Mouse (Mus musculus): ENCODE measurements around the gene Kcnf1. TPM values are rescaled to one million over a fixed set of nuclear protein-coding genes. Genes with fewer than 3 reads are reported as not detected.

Gene Kcnf1
- polyA plus RNA-seq, 1 experiment from 2014 or later = 0.66 TPM

- H3K9ac ChIP-seq (ENCODE audit: low read length) = no peak overlapping the region
- no peak overlapping the region for H3K4me3 ChIP-seq (ENCODE audit: low read depth, low read length)
- peaks cover 5% of the 10 kb centered on the region; the same call in 1 of the 2 replicates for H3K4me1 ChIP-seq (ENCODE audit: control insufficient read depth, insufficient read depth, low read length)
- WGBS = 86% methylated on average over 10 of the region's 10 CpGs
- H3K27me3 ChIP-seq (ENCODE audit: control insufficient read depth, insufficient read depth, low read length) = peaks cover 16% of the 10 kb centered on the region
- H3K9me3 ChIP-seq (ENCODE audit: control insufficient read depth, low read length) = no peaks in the 10 kb centered on the region
- no peaks in the 10 kb centered on the region for H3K36me3 ChIP-seq (ENCODE audit: control insufficient read depth, insufficient read depth, low read length)
- no peak overlapping the region for H3K27ac ChIP-seq (ENCODE audit: low read depth, low read length)
- no peak overlapping the region for H3K4me2 ChIP-seq (ENCODE audit: low read depth)
- no peak for DNase-seq (ENCODE audit: low spot score)
- ATAC-seq (ENCODE audit: insufficient read depth, low FRiP score, low TSS enrichment) = no peak
These were observed 2.4 kb downstream of the Kcnf1 start for GRCm38 (mm10) chr12:17174134-17174893.

- H3K36me3 ChIP-seq (ENCODE audit: control insufficient read depth, insufficient read depth, low read length) = no peaks in the 10 kb centered on the region
- no peak overlapping the region for H3K9ac ChIP-seq (ENCODE audit: low read length)
- peaks cover under 1% of the 10 kb centered on the region; the same call in 1 of the 2 replicates for H3K4me1 ChIP-seq (ENCODE audit: control insufficient read depth, insufficient read depth, low read length)
- H3K27ac ChIP-seq (ENCODE audit: low read depth, low read length) = no peak overlapping the region
- no peak overlapping the region for H3K4me3 ChIP-seq (ENCODE audit: low read depth, low read length)
- ATAC-seq (ENCODE audit: insufficient read depth, low FRiP score, low TSS enrichment) (no peak), DNase-seq (ENCODE audit: low spot score) (no peak)
- H3K4me2 ChIP-seq (ENCODE audit: low read depth) = no peak overlapping the region
- 86% methylated on average over 10 of the region's 10 CpGs for WGBS
- H3K9me3 ChIP-seq (ENCODE audit: control insufficient read depth, low read length) = no peaks in the 10 kb centered on the region
- peaks cover 13% of the 10 kb centered on the region for H3K27me3 ChIP-seq (ENCODE audit: control insufficient read depth, insufficient read depth, low read length)
These were observed 6.3 kb downstream of the Kcnf1 start for GRCm38 (mm10) chr12:17170406-17170805.

GRCm38 (mm10) chr12:17166116-17166515 lies 10.6 kb downstream of the Kcnf1 start:
- H3K4me1 ChIP-seq (ENCODE audit: control insufficient read depth, insufficient read depth, low read length) = no peaks in the 10 kb centered on the region
- no peak overlapping the region for H3K4me2 ChIP-seq (ENCODE audit: low read depth)
- ATAC-seq (ENCODE audit: insufficient read depth, low FRiP score, low TSS enrichment) = no peak
- no peaks in the 10 kb centered on the region for H3K36me3 ChIP-seq (ENCODE audit: control insufficient read depth, insufficient read depth, low read length)
- no peaks in the 10 kb centered on the region for H3K9me3 ChIP-seq (ENCODE audit: control insufficient read depth, low read length)
- no peaks in the 10 kb centered on the region for H3K27me3 ChIP-seq (ENCODE audit: control insufficient read depth, insufficient read depth, low read length)
- DNase-seq (ENCODE audit: low spot score) = no peak
- no peak overlapping the region for H3K4me3 ChIP-seq (ENCODE audit: low read depth, low read length)
- no peak overlapping the region for H3K9ac ChIP-seq (ENCODE audit: low read length)
- WGBS = 78% methylated on average over 2 of the region's 2 CpGs
- H3K27ac ChIP-seq (ENCODE audit: low read depth, low read length) = no peak overlapping the region

- 93% methylated on average over 3 of the region's 3 CpGs for WGBS
- H3K4me2 ChIP-seq (ENCODE audit: low read depth) = no peak overlapping the region
- no peaks in the 10 kb centered on the region for H3K9me3 ChIP-seq (ENCODE audit: control insufficient read depth, low read length)
- DNase-seq (ENCODE audit: low spot score) (no peak), ATAC-seq (ENCODE audit: insufficient read depth, low FRiP score, low TSS enrichment) (no peak)
- no peak overlapping the region for H3K27ac ChIP-seq (ENCODE audit: low read depth, low read length)
- no peaks in the 10 kb centered on the region for H3K36me3 ChIP-seq (ENCODE audit: control insufficient read depth, insufficient read depth, low read length)
- no peak overlapping the region for H3K9ac ChIP-seq (ENCODE audit: low read length)
- H3K4me3 ChIP-seq (ENCODE audit: low read depth, low read length) = no peak overlapping the region
- no peaks in the 10 kb centered on the region for H3K4me1 ChIP-seq (ENCODE audit: control insufficient read depth, insufficient read depth, low read length)
- no peaks in the 10 kb centered on the region for H3K27me3 ChIP-seq (ENCODE audit: control insufficient read depth, insufficient read depth, low read length)
These were observed 12.7 kb downstream of the Kcnf1 start for GRCm38 (mm10) chr12:17163996-17164395.

GRCm38 (mm10) chr12:17159549-17159948 lies 17.1 kb downstream of the Kcnf1 start:
- ATAC-seq (ENCODE audit: insufficient read depth, low FRiP score, low TSS enrichment) = no peak
- no peak overlapping the region for H3K4me2 ChIP-seq (ENCODE audit: low read depth)
- H3K9ac ChIP-seq (ENCODE audit: low read length) = no peak overlapping the region
- H3K4me3 ChIP-seq (ENCODE audit: low read depth, low read length) = no peak overlapping the region
- no peaks in the 10 kb centered on the region for H3K9me3 ChIP-seq (ENCODE audit: control insufficient read depth, low read length)
- H3K27ac ChIP-seq (ENCODE audit: low read depth, low read length) = no peak overlapping the region
- no peaks in the 10 kb centered on the region for H3K4me1 ChIP-seq (ENCODE audit: control insufficient read depth, insufficient read depth, low read length)
- H3K27me3 ChIP-seq (ENCODE audit: control insufficient read depth, insufficient read depth, low read length) = no peaks in the 10 kb centered on the region
- no peak for DNase-seq (ENCODE audit: low spot score)
- 84% methylated on average over 7 of the region's 7 CpGs for WGBS
- H3K36me3 ChIP-seq (ENCODE audit: control insufficient read depth, insufficient read depth, low read length) = no peaks in the 10 kb centered on the region

- Histone ChIP-seq H3K4me1 (ENCODE audit: control insufficient read depth, insufficient read depth, low read length) (no peaks in the 10 kb centered on the region), H3K4me2 (ENCODE audit: low read depth) (no peak overlapping the region), H3K4me3 (ENCODE audit: low read depth, low read length) (no peak overlapping the region), H3K27me3 (ENCODE audit: control insufficient read depth, insufficient read depth, low read length) (no peaks in the 10 kb centered on the region), H3K27ac (ENCODE audit: low read depth, low read length) (no peak overlapping the region), H3K9ac (ENCODE audit: low read length) (no peak overlapping the region), H3K9me3 (ENCODE audit: control insufficient read depth, low read length) (no peaks in the 10 kb centered on the region), H3K36me3 (ENCODE audit: control insufficient read depth, insufficient read depth, low read length) (no peaks in the 10 kb centered on the region)
- ATAC-seq (ENCODE audit: insufficient read depth, low FRiP score, low TSS enrichment) (no peak), DNase-seq (ENCODE audit: low spot score) (no peak)
- WGBS = 88% methylated on average over 15 of the region's 15 CpGs
These were observed 19.1 kb downstream of the Kcnf1 start for GRCm38 (mm10) chr12:17157558-17157957.

- Histone ChIP-seq H3K9ac (ENCODE audit: low read length) (no peak overlapping the region), H3K27ac (ENCODE audit: low read depth, low read length) (no peak overlapping the region), H3K4me1 (ENCODE audit: control insufficient read depth, insufficient read depth, low read length) (no peaks in the 10 kb centered on the region), H3K27me3 (ENCODE audit: control insufficient read depth, insufficient read depth, low read length) (no peaks in the 10 kb centered on the region), H3K4me3 (ENCODE audit: low read depth, low read length) (no peak overlapping the region), H3K9me3 (ENCODE audit: control insufficient read depth, low read length) (no peaks in the 10 kb centered on the region), H3K4me2 (ENCODE audit: low read depth) (no peak overlapping the region), H3K36me3 (ENCODE audit: control insufficient read depth, insufficient read depth, low read length) (no peaks in the 10 kb centered on the region)
- WGBS = 78% methylated on average over 1 of the region's 1 CpGs
- no peak for DNase-seq (ENCODE audit: low spot score)
- ATAC-seq (ENCODE audit: insufficient read depth, low FRiP score, low TSS enrichment) = no peak
These were observed 20.9 kb downstream of the Kcnf1 start for GRCm38 (mm10) chr12:17155781-17156180.

- ATAC-seq (ENCODE audit: insufficient read depth, low FRiP score, low TSS enrichment) (no peak), DNase-seq (ENCODE audit: low spot score) (no peak)
- H3K4me1 ChIP-seq (ENCODE audit: control insufficient read depth, insufficient read depth, low read length) = no peaks in the 10 kb centered on the region
- H3K9ac ChIP-seq (ENCODE audit: low read length) = no peak overlapping the region
- 76% methylated on average over 7 of the region's 7 CpGs for WGBS
- H3K27ac ChIP-seq (ENCODE audit: low read depth, low read length) = no peak overlapping the region
- no peaks in the 10 kb centered on the region for H3K9me3 ChIP-seq (ENCODE audit: control insufficient read depth, low read length)
- no peak overlapping the region for H3K4me2 ChIP-seq (ENCODE audit: low read depth)
- H3K27me3 ChIP-seq (ENCODE audit: control insufficient read depth, insufficient read depth, low read length) = no peaks in the 10 kb centered on the region
- no peaks in the 10 kb centered on the region for H3K36me3 ChIP-seq (ENCODE audit: control insufficient read depth, insufficient read depth, low read length)
- H3K4me3 ChIP-seq (ENCODE audit: low read depth, low read length) = no peak overlapping the region
These were observed 23.8 kb downstream of the Kcnf1 start for GRCm38 (mm10) chr12:17152840-17153239.

- no peaks in the 10 kb centered on the region for H3K27me3 ChIP-seq (ENCODE audit: control insufficient read depth, insufficient read depth, low read length)
- no peaks in the 10 kb centered on the region for H3K36me3 ChIP-seq (ENCODE audit: control insufficient read depth, insufficient read depth, low read length)
- no peak overlapping the region for H3K4me2 ChIP-seq (ENCODE audit: low read depth)
- H3K4me3 ChIP-seq (ENCODE audit: low read depth, low read length) = no peak overlapping the region
- no peak for ATAC-seq (ENCODE audit: insufficient read depth, low FRiP score, low TSS enrichment)
- no peak overlapping the region for H3K27ac ChIP-seq (ENCODE audit: low read depth, low read length)
- H3K4me1 ChIP-seq (ENCODE audit: control insufficient read depth, insufficient read depth, low read length) = no peaks in the 10 kb centered on the region
- no peak for DNase-seq (ENCODE audit: low spot score)
- H3K9me3 ChIP-seq (ENCODE audit: control insufficient read depth, low read length) = no peaks in the 10 kb centered on the region
- H3K9ac ChIP-seq (ENCODE audit: low read length) = no peak overlapping the region
- WGBS = 77% methylated on average over 10 of the region's 10 CpGs
These were observed 27.8 kb downstream of the Kcnf1 start for GRCm38 (mm10) chr12:17148920-17149319.

Measured in neural tube, embryonic 11.5 days (tissue).